Mouse (Mus musculus): Measurements from ENCODE around the gene Ttll12. TPM values are rescaled to one million over a fixed set of nuclear protein-coding genes. Genes with fewer than 3 reads are reported as not detected.
A peak's percentile ranks its signal among the peaks of the same experiment; 100 is the strongest.

The Ttll12 gene
- 47.2 and 50.7 TPM in 2 replicates for polyA plus RNA-seq (2014; fragmentation: Nextera tagmentation; extraction: Ambion mirVana)

DNA sequence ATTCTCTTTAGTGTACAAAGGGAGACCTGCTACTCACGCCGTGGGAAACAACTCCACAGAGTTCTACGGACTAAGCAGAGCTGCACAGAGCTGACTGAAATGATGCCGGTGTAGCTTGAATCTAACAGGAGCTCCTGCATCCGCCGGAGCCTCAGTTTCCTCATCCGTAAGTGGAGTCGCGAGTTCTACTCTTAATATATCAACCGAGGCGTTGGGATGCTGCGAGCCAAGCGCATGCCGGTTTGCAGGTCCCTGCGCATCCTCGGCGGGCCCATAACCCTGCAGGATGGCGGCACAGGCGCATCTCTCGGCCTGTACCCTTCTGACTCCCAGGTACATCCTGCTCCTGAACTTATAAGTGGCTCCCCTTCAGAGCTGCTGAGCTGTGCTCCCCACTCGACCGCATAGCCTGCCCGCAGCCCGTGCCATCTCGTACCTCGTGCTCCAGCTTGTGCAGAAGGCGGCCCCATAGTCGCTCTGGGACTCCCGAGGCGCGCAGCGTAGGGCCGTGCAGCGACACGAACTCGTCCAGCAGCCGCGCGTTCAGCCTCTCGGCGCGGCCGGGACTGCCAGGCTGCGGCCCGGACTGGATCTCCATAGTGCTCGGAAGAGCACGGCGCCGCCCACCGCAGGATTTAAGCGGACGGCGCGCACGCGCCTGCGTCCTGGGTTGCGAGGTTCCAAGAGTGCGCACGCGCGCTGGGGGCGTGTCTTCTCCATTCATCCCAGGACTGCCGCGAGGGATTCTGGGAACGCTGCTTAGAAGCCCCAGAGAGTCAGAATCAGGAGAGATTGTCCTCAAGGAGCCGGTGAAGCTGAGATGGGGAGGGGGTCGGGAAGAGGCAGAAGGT, at the start of gene Ttll12:
Gene Ttll12, minus strand, starts transcription at position 645 of the 851 bp plus-strand sequence.
- WGBS: under 1% methylated on average over 68 of the region's 68 CpGs

DNA sequence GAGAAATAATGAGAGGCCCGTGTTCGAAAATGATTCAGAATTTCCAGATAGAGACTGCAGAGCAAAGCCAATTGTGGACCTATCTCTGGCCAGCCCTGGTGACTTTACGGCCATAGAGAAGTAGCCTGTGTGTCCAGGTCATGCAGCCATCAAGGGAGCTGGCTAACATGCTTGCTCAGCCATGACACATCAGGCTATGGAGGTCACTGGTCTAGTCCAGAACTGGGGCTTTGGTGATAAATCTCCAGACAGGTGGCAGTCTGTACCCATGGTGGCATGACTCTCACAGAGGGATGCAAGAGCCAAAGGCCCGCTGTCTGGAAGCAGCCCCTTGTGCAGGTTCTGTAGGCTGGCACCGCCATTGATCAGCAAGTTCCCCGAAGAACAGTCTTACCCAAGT, 47.6 kb upstream of the Ttll12 start:
- no peaks in the 10 kb centered on the region for H3K36me3 ChIP-seq (ENCODE audit: control insufficient read depth, insufficient read depth, low read length)
- no peaks in the 10 kb centered on the region for H3K4me1 ChIP-seq (ENCODE audit: control insufficient read depth, insufficient read depth, low read length)
- 95% methylated on average over 6 of the region's 6 CpGs for WGBS
- no peaks in the 10 kb centered on the region for H3K27me3 ChIP-seq (ENCODE audit: control insufficient read depth, insufficient read depth, low read length)
- no peak overlapping the region for H3K9ac ChIP-seq (replicated peaks; ENCODE audit: low read length)
- no peak overlapping the region for H3K4me2 ChIP-seq (ENCODE audit: low read length)
- DNase-seq (no peak), ATAC-seq (ENCODE audit: low FRiP score, low TSS enrichment) (no peak)
- no peak overlapping the region for H3K27ac ChIP-seq (replicated peaks; ENCODE audit: low read depth, low read length)
- no peaks in the 10 kb centered on the region for H3K9me3 ChIP-seq (ENCODE audit: control insufficient read depth, low read length)
- H3K4me3 ChIP-seq (replicated peaks; ENCODE audit: low read depth, low read length): no peak overlapping the region

More for the DNA sequence above, at the start of gene Ttll12:
- Histone ChIP-seq H3K4me1 (ENCODE audit: control insufficient read depth, insufficient read depth, low read length) (peaks cover 16% of the 10 kb centered on the region), H3K4me2 (ENCODE audit: low read length) (peak within 1 kb of the TSS; percentile 85), H3K4me3 (replicated peaks; ENCODE audit: low read depth, low read length) (peak within 1 kb of the TSS; percentile 58), H3K36me3 (ENCODE audit: control insufficient read depth, insufficient read depth, low read length) (0 out of 2 replicates have a peak, but pooled peaks cover 3% of the 10 kb centered on the region), H3K9ac (replicated peaks; ENCODE audit: low read length) (peak within 1 kb of the TSS; percentile 61), H3K27ac (replicated peaks; ENCODE audit: low read depth, low read length) (peak within 1 kb of the TSS; percentile 66), H3K27me3 (ENCODE audit: control insufficient read depth, insufficient read depth, low read length) (no peaks in the 10 kb centered on the region), H3K9me3 (ENCODE audit: control insufficient read depth, low read length) (no peaks in the 10 kb centered on the region)
- ATAC-seq (ENCODE audit: low FRiP score, low TSS enrichment) (peak; percentile 92), DNase-seq (peak; percentile 100)

DNA sequence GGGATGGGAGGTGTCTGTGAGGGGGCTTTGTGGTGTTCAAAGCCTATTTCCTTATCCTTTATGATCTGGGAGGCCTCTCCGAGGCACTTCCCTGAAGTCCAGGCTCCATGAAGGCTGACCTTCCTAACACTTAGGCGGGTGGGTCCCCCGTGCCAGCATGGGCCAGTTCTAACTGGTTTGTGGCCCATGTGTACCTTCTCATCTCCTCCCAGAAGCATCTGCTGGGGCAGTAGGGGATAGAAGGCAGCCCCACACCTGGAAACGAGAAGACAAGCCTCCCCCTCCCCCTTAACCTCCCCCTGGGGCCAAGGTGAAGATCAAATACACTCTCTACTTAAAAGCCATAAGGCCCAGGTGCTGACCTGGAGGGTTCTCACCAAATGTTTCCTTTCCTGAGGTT, 45.3 kb upstream of the Ttll12 start:
- DNase-seq (no peak), ATAC-seq (ENCODE audit: low FRiP score, low TSS enrichment) (no peak)
- H3K4me2 ChIP-seq (ENCODE audit: low read length): no peak overlapping the region
- H3K9me3 ChIP-seq (ENCODE audit: control insufficient read depth, low read length): no peaks in the 10 kb centered on the region
- no peaks in the 10 kb centered on the region for H3K4me1 ChIP-seq (ENCODE audit: control insufficient read depth, insufficient read depth, low read length)
- no peaks in the 10 kb centered on the region for H3K36me3 ChIP-seq (ENCODE audit: control insufficient read depth, insufficient read depth, low read length)
- WGBS: 81% methylated on average over 4 of the region's 4 CpGs
- no peak overlapping the region for H3K9ac ChIP-seq (replicated peaks; ENCODE audit: low read length)
- H3K27me3 ChIP-seq (ENCODE audit: control insufficient read depth, insufficient read depth, low read length): no peaks in the 10 kb centered on the region
- no peak overlapping the region for H3K27ac ChIP-seq (replicated peaks; ENCODE audit: low read depth, low read length)
- H3K4me3 ChIP-seq (replicated peaks; ENCODE audit: low read depth, low read length): no peak overlapping the region

DNA sequence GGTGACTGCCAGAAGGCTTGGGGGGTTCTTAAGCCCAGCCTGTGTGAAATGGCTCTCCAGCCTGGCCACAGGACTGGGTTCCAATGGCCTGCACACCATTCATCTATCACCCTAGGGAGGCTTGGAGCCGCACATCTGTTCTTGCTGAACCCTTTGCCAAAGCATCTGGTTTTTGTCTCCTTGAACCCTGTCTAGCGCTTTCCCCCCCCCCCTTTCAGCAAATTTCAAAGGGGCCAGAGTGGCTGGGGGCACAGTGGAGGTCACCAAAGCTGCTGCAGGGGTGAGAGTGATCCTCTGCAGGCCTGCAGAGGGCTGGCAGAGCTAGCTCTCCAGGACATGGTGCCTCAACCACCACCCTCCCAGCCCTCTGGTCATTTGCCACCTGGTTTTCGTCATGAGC, 44.2 kb upstream of the Ttll12 start:
- 63% methylated on average over 3 of the region's 3 CpGs for WGBS
- Histone ChIP-seq H3K27ac (replicated peaks; ENCODE audit: low read depth, low read length) (no peak overlapping the region), H3K4me2 (ENCODE audit: low read length) (no peak overlapping the region), H3K9ac (replicated peaks; ENCODE audit: low read length) (no peak overlapping the region), H3K27me3 (ENCODE audit: control insufficient read depth, insufficient read depth, low read length) (no peaks in the 10 kb centered on the region), H3K9me3 (ENCODE audit: control insufficient read depth, low read length) (no peaks in the 10 kb centered on the region), H3K4me3 (replicated peaks; ENCODE audit: low read depth, low read length) (no peak overlapping the region), H3K36me3 (ENCODE audit: control insufficient read depth, insufficient read depth, low read length) (no peaks in the 10 kb centered on the region), H3K4me1 (ENCODE audit: control insufficient read depth, insufficient read depth, low read length) (no peaks in the 10 kb centered on the region)
- ATAC-seq (ENCODE audit: low FRiP score, low TSS enrichment): no peak
- no peak for DNase-seq

- Histone ChIP-seq H3K27ac (replicated peaks; ENCODE audit: low read depth, low read length) (no peak overlapping the region), H3K27me3 (ENCODE audit: control insufficient read depth, insufficient read depth, low read length) (no peaks in the 10 kb centered on the region), H3K4me1 (ENCODE audit: control insufficient read depth, insufficient read depth, low read length) (no peaks in the 10 kb centered on the region), H3K36me3 (ENCODE audit: control insufficient read depth, insufficient read depth, low read length) (no peaks in the 10 kb centered on the region), H3K9ac (replicated peaks; ENCODE audit: low read length) (no peak overlapping the region), H3K4me2 (ENCODE audit: low read length) (no peak overlapping the region), H3K4me3 (replicated peaks; ENCODE audit: low read depth, low read length) (no peak overlapping the region), H3K9me3 (ENCODE audit: control insufficient read depth, low read length) (no peaks in the 10 kb centered on the region)
- WGBS: 93% methylated on average over 20 of the region's 20 CpGs
- no peak for DNase-seq
- ATAC-seq (ENCODE audit: low FRiP score, low TSS enrichment): no peak
These were observed 43.4 kb upstream of the Ttll12 start for GRCm38 (mm10) chr15:83638196-83638899.

DNA sequence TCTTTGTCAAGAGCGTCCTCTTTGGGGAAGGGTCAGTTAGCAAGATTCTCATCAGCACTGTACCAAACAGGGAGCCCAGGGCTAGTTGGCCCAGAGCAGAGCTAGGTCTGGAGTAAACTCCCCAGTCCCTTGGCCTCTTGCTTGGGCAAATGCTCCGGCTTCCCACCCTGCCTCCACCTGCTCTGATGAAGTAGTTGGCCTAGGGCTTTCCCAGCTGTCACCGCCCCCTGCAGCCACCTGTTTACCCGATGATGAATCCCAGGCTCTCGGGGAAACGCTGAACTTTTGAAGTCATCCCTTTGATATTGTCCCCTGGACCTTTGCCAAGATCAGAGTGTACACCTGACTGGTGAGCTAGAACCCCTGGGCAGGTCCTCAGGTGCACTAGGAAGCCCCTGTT, 41.8 kb upstream of the Ttll12 start:
- WGBS: 84% methylated on average over 6 of the region's 6 CpGs
- H3K9ac ChIP-seq (replicated peaks; ENCODE audit: low read length): no peak overlapping the region

DNA sequence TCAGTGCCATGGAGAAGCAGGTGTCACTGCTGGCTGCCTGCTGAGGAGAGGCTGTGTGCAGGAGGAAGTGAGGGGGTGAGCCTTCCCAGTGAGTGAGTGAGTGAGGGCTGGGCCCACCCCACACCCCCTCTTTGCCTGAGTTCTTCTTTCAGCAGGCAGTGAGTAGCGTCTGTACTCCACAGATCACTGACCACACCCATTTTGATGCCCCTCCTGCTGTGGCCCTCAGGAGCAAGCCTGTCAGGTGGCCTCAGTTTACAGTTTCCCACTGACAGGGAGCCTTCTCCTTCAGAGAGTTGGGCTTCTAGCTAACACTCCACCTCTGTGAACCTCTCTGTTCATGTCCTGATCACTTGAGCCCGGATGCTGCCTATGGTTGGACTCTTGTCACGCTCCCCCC, 40.3 kb upstream of the Ttll12 start:
- Histone ChIP-seq H3K27ac (replicated peaks; ENCODE audit: low read depth, low read length) (no peak overlapping the region), H3K36me3 (ENCODE audit: control insufficient read depth, insufficient read depth, low read length) (no peaks in the 10 kb centered on the region), H3K4me2 (ENCODE audit: low read length) (no peak overlapping the region), H3K4me3 (replicated peaks; ENCODE audit: low read depth, low read length) (no peak overlapping the region), H3K27me3 (ENCODE audit: control insufficient read depth, insufficient read depth, low read length) (no peaks in the 10 kb centered on the region), H3K4me1 (ENCODE audit: control insufficient read depth, insufficient read depth, low read length) (no peaks in the 10 kb centered on the region), H3K9me3 (ENCODE audit: control insufficient read depth, low read length) (no peaks in the 10 kb centered on the region), H3K9ac (replicated peaks; ENCODE audit: low read length) (no peak overlapping the region)
- WGBS: 57% methylated on average over 3 of the region's 3 CpGs
- ATAC-seq (ENCODE audit: low FRiP score, low TSS enrichment) (no peak), DNase-seq (no peak)

More for the DNA sequence above, 41.8 kb upstream of the Ttll12 start:
- H3K9me3 ChIP-seq (ENCODE audit: control insufficient read depth, low read length): no peaks in the 10 kb centered on the region
- ATAC-seq (ENCODE audit: low FRiP score, low TSS enrichment): no peak
- DNase-seq: no peak
- no peak overlapping the region for H3K4me2 ChIP-seq (ENCODE audit: low read length)
- no peaks in the 10 kb centered on the region for H3K36me3 ChIP-seq (ENCODE audit: control insufficient read depth, insufficient read depth, low read length)
- no peaks in the 10 kb centered on the region for H3K4me1 ChIP-seq (ENCODE audit: control insufficient read depth, insufficient read depth, low read length)
- no peak overlapping the region for H3K27ac ChIP-seq (replicated peaks; ENCODE audit: low read depth, low read length)
- H3K4me3 ChIP-seq (replicated peaks; ENCODE audit: low read depth, low read length): no peak overlapping the region
- H3K27me3 ChIP-seq (ENCODE audit: control insufficient read depth, insufficient read depth, low read length): no peaks in the 10 kb centered on the region

DNA sequence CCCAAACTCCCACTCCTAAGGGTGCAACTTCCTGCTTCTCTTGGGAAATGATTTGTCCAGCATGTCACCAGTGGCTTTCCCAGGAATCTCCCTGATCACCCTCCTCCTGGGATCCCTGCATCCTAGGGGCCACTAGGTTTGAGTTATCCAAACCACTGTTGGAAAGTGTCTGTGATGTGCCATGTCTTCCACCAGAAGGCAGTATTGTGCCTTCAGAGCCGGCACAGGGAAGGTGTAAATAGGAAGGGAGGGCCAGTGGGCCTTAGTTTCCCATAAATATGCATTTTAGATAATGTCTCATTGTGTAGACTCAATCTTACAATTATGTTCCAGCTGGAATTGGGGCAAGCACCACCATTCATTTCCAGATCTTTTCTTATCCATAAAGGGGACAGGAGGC, 39.1 kb upstream of the Ttll12 start:
- Histone ChIP-seq H3K36me3 (ENCODE audit: control insufficient read depth, insufficient read depth, low read length) (peaks cover 9% of the 10 kb centered on the region; the same call in 1 of the 2 replicates), H3K9me3 (ENCODE audit: control insufficient read depth, low read length) (no peaks in the 10 kb centered on the region), H3K4me2 (ENCODE audit: low read length) (no peak overlapping the region), H3K4me3 (replicated peaks; ENCODE audit: low read depth, low read length) (no peak overlapping the region), H3K9ac (replicated peaks; ENCODE audit: low read length) (no peak overlapping the region), H3K27ac (replicated peaks; ENCODE audit: low read depth, low read length) (no peak overlapping the region), H3K4me1 (ENCODE audit: control insufficient read depth, insufficient read depth, low read length) (no peaks in the 10 kb centered on the region), H3K27me3 (ENCODE audit: control insufficient read depth, insufficient read depth, low read length) (no peaks in the 10 kb centered on the region)
- peak; percentile 62 for DNase-seq
- WGBS: 8% methylated on average over 1 of the region's 1 CpGs
- no peak for ATAC-seq (ENCODE audit: low FRiP score, low TSS enrichment)
